Mouse (Mus musculus): ENCODE measurements at regions not wholly inside any gene's neighbourhood (a gene's known extent, or its start where the extent isn't known, plus 50 kb on each side); places are given as distances from the start of the nearest gene placed in this dataset.
A peak's percentile ranks its signal among the peaks of the same experiment; 100 is the strongest.

DNA sequence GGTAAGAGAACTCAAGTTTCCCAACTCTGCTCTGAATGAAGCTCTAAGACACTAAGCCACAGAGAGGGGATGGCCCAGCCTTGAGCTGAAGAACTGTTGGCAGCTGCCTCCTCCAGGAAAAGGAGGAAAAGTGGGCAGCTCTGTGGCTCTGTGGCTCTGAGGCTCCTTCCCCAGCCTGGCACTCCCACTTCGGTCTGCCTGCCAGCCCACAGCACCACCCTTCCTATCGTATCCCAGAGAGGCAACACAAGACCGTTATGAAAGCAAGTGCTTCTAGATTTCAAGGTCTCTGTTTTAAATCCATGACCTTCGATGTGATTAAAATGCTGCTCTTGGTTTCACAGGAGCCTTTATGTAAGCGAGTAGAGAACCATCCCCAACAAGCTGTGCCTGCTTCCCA lies 53.5 kb upstream of the Kcna5 start:
- no peak for DNase-seq (ENCODE audit: extremely low spot score in 1 of 2, low spot score in 1 of 2)

DNA sequence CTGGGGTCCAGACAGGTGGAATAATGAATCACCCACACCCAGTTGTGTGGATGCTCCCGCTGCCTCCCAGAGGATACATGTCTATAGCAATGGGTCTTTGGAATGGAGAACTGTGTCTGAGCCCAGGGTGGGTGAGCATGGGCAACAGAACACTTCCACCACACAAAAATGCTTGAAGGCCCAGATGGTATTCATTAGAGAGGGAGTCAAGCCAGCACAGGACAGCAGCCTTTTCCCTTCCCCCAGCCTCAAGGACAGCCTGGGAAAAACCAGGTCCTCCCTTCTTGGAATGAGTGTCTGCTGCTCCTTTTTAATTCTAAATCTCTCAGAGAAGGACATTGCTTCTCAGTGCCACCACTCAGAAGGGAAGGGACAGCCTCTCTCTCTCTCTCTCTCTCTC lies 52.3 kb upstream of the Kcna5 start:
- DNase-seq (ENCODE audit: extremely low spot score in 1 of 2, low spot score in 1 of 2): no peak

DNA sequence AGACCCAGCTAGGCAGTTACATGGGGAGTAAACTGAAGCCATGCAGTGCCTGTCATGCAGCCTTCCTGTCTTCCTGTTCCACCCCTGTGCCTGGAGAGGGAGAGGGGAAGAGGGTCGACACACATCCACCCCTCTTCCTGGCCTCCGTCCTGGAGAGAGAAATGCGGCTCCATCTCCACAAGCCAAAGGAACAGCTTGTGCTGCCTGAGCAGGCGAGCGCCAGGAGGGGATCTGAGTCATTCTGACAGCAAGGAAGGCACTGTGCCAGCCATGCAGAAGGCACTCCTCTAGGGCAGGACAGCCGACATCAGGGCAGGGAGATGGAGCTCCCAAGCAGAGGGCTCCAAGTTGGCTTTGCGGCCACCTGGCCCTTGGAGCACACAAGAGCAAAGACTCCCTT lies 50.6 kb upstream of the Kcna5 start:
- peak; percentile 80 to 91 for DNase-seq (ENCODE audit: extremely low spot score in 1 of 2, low spot score in 1 of 2)
